Mouse (Mus musculus): ENCODE measurements around the gene Gm17581. TPM values are rescaled to one million over a fixed set of nuclear protein-coding genes. Genes with fewer than 3 reads are reported as not detected.
A peak's percentile ranks its signal among the peaks of the same experiment; 100 is the strongest.

Gm17581 gene
- polyA plus RNA-seq, 1 experiment from 2014 or later: not detected

GRCm38 (mm10) chr2:155691723-155692493 lies 43.8 kb downstream of the Gm17581 start, which contains the start of gene Trpc4ap:
Gene Trpc4ap (minus strand): TSS chr2:155692384.
- H3K36me3 ChIP-seq (ENCODE audit: control insufficient read depth, insufficient read depth, low read length): no peaks in the 10 kb centered on the region
- peaks cover 13% of the 10 kb centered on the region for H3K4me1 ChIP-seq (ENCODE audit: control insufficient read depth, insufficient read depth, low read length)
- peak within 1 kb of the TSS; percentile 64 for H3K4me2 ChIP-seq (replicated peaks; ENCODE audit: low read depth, low read length)
- peak within 1 kb of the TSS; percentile 71 for H3K4me3 ChIP-seq (ENCODE audit: low read depth, low read length)
- peak; percentile 96 for ATAC-seq (ENCODE audit: insufficient number of reproducible peaks, insufficient read depth, low FRiP score, low read depth)
- H3K27ac ChIP-seq (ENCODE audit: low read length): peak within 1 kb of the TSS; percentile 81
- no peaks in the 10 kb centered on the region for H3K9me3 ChIP-seq (ENCODE audit: control insufficient read depth, low read depth, low read length)
- under 1% methylated on average over 56 of the region's 72 CpGs for WGBS
- H3K9ac ChIP-seq (replicated peaks; ENCODE audit: low read depth, low read length): peak within 1 kb of the TSS; percentile 78
- H3K27me3 ChIP-seq (ENCODE audit: control insufficient read depth, insufficient read depth, low read length): no peaks in the 10 kb centered on the region

- WGBS: 2% methylated on average over 8 of the region's 8 CpGs
These were observed 44.3 kb downstream of the Gm17581 start for GRCm38 (mm10) chr2:155691336-155691722.

GRCm38 (mm10) chr2:155689211-155689610 lies 46.5 kb downstream of the Gm17581 start:
- no peak for ATAC-seq (ENCODE audit: insufficient number of reproducible peaks, insufficient read depth, low FRiP score, low read depth)

More at GRCm38 (mm10) chr2:155691336-155691722, 44.3 kb downstream of the Gm17581 start:
- Histone ChIP-seq H3K9ac (replicated peaks; ENCODE audit: low read depth, low read length) (peak overlapping the region; percentile 78), H3K4me1 (ENCODE audit: control insufficient read depth, insufficient read depth, low read length) (peaks cover 13% of the 10 kb centered on the region), H3K27ac (ENCODE audit: low read length) (peak overlapping the region; percentile 81), H3K36me3 (ENCODE audit: control insufficient read depth, insufficient read depth, low read length) (no peaks in the 10 kb centered on the region), H3K4me2 (replicated peaks; ENCODE audit: low read depth, low read length) (peak overlapping the region; percentile 64), H3K27me3 (ENCODE audit: control insufficient read depth, insufficient read depth, low read length) (no peaks in the 10 kb centered on the region), H3K4me3 (ENCODE audit: low read depth, low read length) (peak overlapping the region; percentile 71), H3K9me3 (ENCODE audit: control insufficient read depth, low read depth, low read length) (no peaks in the 10 kb centered on the region)
- no peak for ATAC-seq (ENCODE audit: insufficient number of reproducible peaks, insufficient read depth, low FRiP score, low read depth)

GRCm38 (mm10) chr2:155687746-155688145 lies 47.9 kb downstream of the Gm17581 start:
- Histone ChIP-seq H3K36me3 (ENCODE audit: control insufficient read depth, insufficient read depth, low read length) (no peaks in the 10 kb centered on the region; the same call in 1 of the 2 replicates), H3K9me3 (ENCODE audit: control insufficient read depth, low read depth, low read length) (no peaks in the 10 kb centered on the region), H3K27me3 (ENCODE audit: control insufficient read depth, insufficient read depth, low read length) (no peaks in the 10 kb centered on the region), H3K9ac (replicated peaks; ENCODE audit: low read depth, low read length) (no peak overlapping the region), H3K27ac (ENCODE audit: low read length) (no peak overlapping the region), H3K4me3 (ENCODE audit: low read depth, low read length) (no peak overlapping the region), H3K4me1 (ENCODE audit: control insufficient read depth, insufficient read depth, low read length) (peaks cover 13% of the 10 kb centered on the region), H3K4me2 (replicated peaks; ENCODE audit: low read depth, low read length) (no peak overlapping the region)
- ATAC-seq (ENCODE audit: insufficient number of reproducible peaks, insufficient read depth, low FRiP score, low read depth): no peak
- 92% methylated on average over 11 of the region's 11 CpGs for WGBS

More at GRCm38 (mm10) chr2:155689211-155689610, 46.5 kb downstream of the Gm17581 start:
- Histone ChIP-seq H3K4me1 (ENCODE audit: control insufficient read depth, insufficient read depth, low read length) (peaks cover 13% of the 10 kb centered on the region), H3K27me3 (ENCODE audit: control insufficient read depth, insufficient read depth, low read length) (no peaks in the 10 kb centered on the region), H3K9ac (replicated peaks; ENCODE audit: low read depth, low read length) (no peak overlapping the region), H3K4me2 (replicated peaks; ENCODE audit: low read depth, low read length) (no peak overlapping the region), H3K27ac (ENCODE audit: low read length) (no peak overlapping the region), H3K36me3 (ENCODE audit: control insufficient read depth, insufficient read depth, low read length) (no peaks in the 10 kb centered on the region; the same call in 1 of the 2 replicates), H3K4me3 (ENCODE audit: low read depth, low read length) (no peak overlapping the region), H3K9me3 (ENCODE audit: control insufficient read depth, low read depth, low read length) (no peaks in the 10 kb centered on the region)
- 74% methylated on average over 4 of the region's 4 CpGs for WGBS

- no peak overlapping the region for H3K4me3 ChIP-seq (ENCODE audit: low read depth, low read length)
- no peaks in the 10 kb centered on the region; the same call in 1 of the 2 replicates for H3K36me3 ChIP-seq (ENCODE audit: control insufficient read depth, insufficient read depth, low read length)
- H3K4me2 ChIP-seq (replicated peaks; ENCODE audit: low read depth, low read length): no peak overlapping the region
- ATAC-seq (ENCODE audit: insufficient number of reproducible peaks, insufficient read depth, low FRiP score, low read depth): no peak
- no peaks in the 10 kb centered on the region for H3K9me3 ChIP-seq (ENCODE audit: control insufficient read depth, low read depth, low read length)
- WGBS: 84% methylated on average over 5 of the region's 5 CpGs
- H3K4me1 ChIP-seq (ENCODE audit: control insufficient read depth, insufficient read depth, low read length): peaks cover 13% of the 10 kb centered on the region
- H3K9ac ChIP-seq (replicated peaks; ENCODE audit: low read depth, low read length): no peak overlapping the region
- H3K27me3 ChIP-seq (ENCODE audit: control insufficient read depth, insufficient read depth, low read length): no peaks in the 10 kb centered on the region
- H3K27ac ChIP-seq (ENCODE audit: low read length): no peak overlapping the region
These were observed 49.1 kb downstream of the Gm17581 start for GRCm38 (mm10) chr2:155686572-155686971.

Other genes starting within 250 kb of the Gm17581 start
- gene Acss2, start 217.9 kb downstream of the Gm17581 start, polyA plus RNA-seq (2014; fragmentation: Nextera tagmentation; extraction: Ambion mirVana): 9.5 and 10.8 TPM in 2 replicates
- gene Ggt7, start 217.6 kb downstream of the Gm17581 start, polyA plus RNA-seq (2014; fragmentation: Nextera tagmentation; extraction: Ambion mirVana): 2.4 and 2.6 TPM in 2 replicates
- gene Gss, start 143.1 kb downstream of the Gm17581 start, polyA plus RNA-seq (2014; fragmentation: Nextera tagmentation; extraction: Ambion mirVana): 24.2 and 26.1 TPM in 2 replicates
- gene Myh7b, start 124.7 kb downstream of the Gm17581 start, polyA plus RNA-seq (2014; fragmentation: Nextera tagmentation; extraction: Ambion mirVana): 0.39 and 0.76 TPM in 2 replicates
- 137 and 140 TPM in 2 replicates for gene Trpc4ap, start 43.5 kb downstream of the Gm17581 start, polyA plus RNA-seq (2014; fragmentation: Nextera tagmentation; extraction: Ambion mirVana)
- 41.6 and 50.2 TPM in 2 replicates for gene Edem2, start 6.4 kb downstream of the Gm17581 start, polyA plus RNA-seq (2014; fragmentation: Nextera tagmentation; extraction: Ambion mirVana)
- gene Procr, start 15.3 kb upstream of the Gm17581 start, polyA plus RNA-seq (2014; fragmentation: Nextera tagmentation; extraction: Ambion mirVana): 14.7 and 15.3 TPM in 2 replicates
- 0.25 and 0.51 TPM in 2 replicates for gene Mmp24, start 39.5 kb upstream of the Gm17581 start, polyA plus RNA-seq (2014; fragmentation: Nextera tagmentation; extraction: Ambion mirVana)
- gene BC029722, start 83.6 kb upstream of the Gm17581 start, polyA plus RNA-seq (2014; fragmentation: Nextera tagmentation; extraction: Ambion mirVana): 12.8 and 15.0 TPM in 2 replicates
- 173 and 200 TPM in 2 replicates for gene Eif6, start 91.1 kb upstream of the Gm17581 start, polyA plus RNA-seq (2014; fragmentation: Nextera tagmentation; extraction: Ambion mirVana)
- 2.3 and 3.1 TPM in 2 replicates for gene Fam83c, start 99.0 kb upstream of the Gm17581 start, polyA plus RNA-seq (2014; fragmentation: Nextera tagmentation; extraction: Ambion mirVana)
- 56.3 and 64.4 TPM in 2 replicates for gene Uqcc1, start 194.4 kb upstream of the Gm17581 start, polyA plus RNA-seq (2014; fragmentation: Nextera tagmentation; extraction: Ambion mirVana)
- gene Gm15557, start 204.9 kb upstream of the Gm17581 start, polyA plus RNA-seq (2014; fragmentation: Nextera tagmentation; extraction: Ambion mirVana): not detected in 2 replicates
- gene Gdf5, start 209.5 kb upstream of the Gm17581 start, polyA plus RNA-seq (2014; fragmentation: Nextera tagmentation; extraction: Ambion mirVana): 1.2 and 1.3 TPM in 2 replicates
- gene Cep250, start 220.6 kb upstream of the Gm17581 start, polyA plus RNA-seq (2014; fragmentation: Nextera tagmentation; extraction: Ambion mirVana): 22.6 and 27.8 TPM in 2 replicates